Mouse (Mus musculus): Measurements from ENCODE around the gene Polm. TPM values are rescaled to one million over a fixed set of nuclear protein-coding genes. Genes with fewer than 3 reads are reported as not detected.
A peak's percentile ranks its signal among the peaks of the same experiment; 100 is the strongest.

The Polm gene
- polyA plus RNA-seq, 1 experiment = 6.8 TPM

DNA sequence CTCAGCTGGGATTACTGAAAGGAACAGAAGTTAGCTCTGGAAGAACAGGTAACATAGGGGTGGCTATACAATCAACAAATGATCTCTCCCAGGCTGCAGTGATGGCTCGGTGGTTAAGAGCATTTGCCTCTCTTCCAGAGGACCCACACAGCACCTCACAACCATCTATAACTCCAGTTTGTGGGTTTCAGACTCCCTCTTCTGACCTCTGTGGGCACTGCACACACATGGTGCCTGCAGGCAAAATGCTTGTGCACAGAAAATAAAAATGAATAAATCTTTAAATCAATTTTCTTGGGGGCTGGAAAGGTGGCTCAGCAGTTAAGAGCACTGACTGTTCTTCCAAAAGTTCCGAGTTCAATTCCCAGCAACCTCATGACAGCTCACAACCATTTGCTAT is 59.3 kb downstream of the Polm start:
- Histone ChIP-seq H3K79me2 (ENCODE audit: control insufficient read depth, insufficient read depth) (no peaks in the 10 kb centered on the region), H3K27me3 (ENCODE audit: control insufficient read depth, insufficient read depth, insufficient read length) (no peaks in the 10 kb centered on the region), H3K36me3 (ENCODE audit: control insufficient read depth, insufficient read depth) (peaks cover 7% of the 10 kb centered on the region), H3K4me3 (ENCODE audit: insufficient read depth, poor library complexity, severe bottlenecking) (no peak overlapping the region), H3ac (ENCODE audit: control insufficient read depth, insufficient read length, low read depth) (no peak overlapping the region), H3K79me3 (ENCODE audit: low read depth) (no peaks in the 10 kb centered on the region)
- no peak for TF ChIP-seq CEBPB (IDR thresholded peaks at IDR 0.05; ENCODE audit: low read depth)
- TF ChIP-seq MYOG (IDR thresholded peaks at IDR 0.05; ENCODE audit: control insufficient read depth, extremely low read depth, insufficient read length) = no peak
- TF ChIP-seq MYOD1 (IDR thresholded peaks at IDR 0.05; ENCODE audit: control insufficient read depth, insufficient read length, low read depth) = no peak
- TF ChIP-seq CTCF (IDR thresholded peaks at IDR 0.05; ENCODE audit: control insufficient read depth, insufficient read depth, insufficient read length) = peak; percentile 17
- TF ChIP-seq USF1 (IDR thresholded peaks at IDR 0.05; ENCODE audit: low read depth) = no peak

Other genes starting within 250 kb of the Polm start
- gene Mrps24, start 122.3 kb downstream of the Polm start, polyA plus RNA-seq (2012; fragmentation: generic; extraction: Trizol) = 150 TPM
- 22.3 TPM for gene Urgcp, start 75.6 kb downstream of the Polm start, polyA plus RNA-seq (2012; fragmentation: generic; extraction: Trizol)
- 91.3 TPM for gene Dbnl, start 49.5 kb downstream of the Polm start, polyA plus RNA-seq (2012; fragmentation: generic; extraction: Trizol)
- gene Pgam2, start 34.3 kb downstream of the Polm start, polyA plus RNA-seq (2012; fragmentation: generic; extraction: Trizol) = 3.3 TPM
- 121 TPM for gene Aebp1, start 23.9 kb upstream of the Polm start, polyA plus RNA-seq (2012; fragmentation: generic; extraction: Trizol)
- gene Pold2, start 40.3 kb upstream of the Polm start, polyA plus RNA-seq (2012; fragmentation: generic; extraction: Trizol) = 154 TPM
- gene Myl7, start 60.8 kb upstream of the Polm start, polyA plus RNA-seq (2012; fragmentation: generic; extraction: Trizol) = not detected
- gene Gck, start 112.1 kb upstream of the Polm start, polyA plus RNA-seq (2012; fragmentation: generic; extraction: Trizol) = not detected
- gene Ykt6, start 117.7 kb upstream of the Polm start, polyA plus RNA-seq (2012; fragmentation: generic; extraction: Trizol) = 93.3 TPM
- 0.06 TPM for gene Camk2b, start 228.3 kb upstream of the Polm start, polyA plus RNA-seq (2012; fragmentation: generic; extraction: Trizol)

Measured in C2C12 (cell line).